24 mouse cellular contexts compared by ENCODE assay signal in the genomic region with DNA sequence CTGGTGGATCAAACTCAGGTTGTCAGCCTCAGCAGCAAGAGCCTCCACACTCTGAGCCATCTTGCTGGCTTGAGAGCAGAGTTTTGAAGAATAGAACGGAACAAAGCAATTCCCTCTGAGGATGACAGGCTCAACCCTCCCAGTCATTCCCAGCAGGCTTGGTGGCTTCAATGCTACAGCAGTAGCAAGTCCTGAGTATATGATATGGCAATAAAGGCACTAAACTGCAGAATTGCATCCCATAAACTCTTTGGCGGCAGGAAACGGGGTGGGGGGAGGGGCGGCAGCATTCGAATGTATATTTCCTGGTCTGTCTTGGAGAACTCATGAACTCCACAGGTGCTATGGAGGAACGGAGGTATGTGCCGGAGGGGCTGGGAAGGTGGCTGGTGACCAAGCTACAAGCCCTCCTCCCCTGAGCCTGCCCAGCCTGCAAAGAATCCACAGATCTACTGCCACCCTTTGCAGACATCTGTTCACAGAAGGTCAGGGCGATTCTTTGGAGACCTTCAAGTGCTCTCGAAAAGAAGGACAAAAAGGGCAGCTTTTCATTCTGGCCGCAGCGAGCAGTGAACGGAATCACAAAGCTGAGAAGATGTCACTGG. TPM values are rescaled to one million over a fixed set of nuclear protein-coding genes. Genes with fewer than 3 reads are reported as not detected.
DNase-seq lines count a peak whose midpoint lies in the region; ATAC-seq and TF ChIP-seq lines count a peak whose summit lies in the region.
"Had no signal": no experiment of that assay in that cellular context is flagged by ENCODE, and none has a peak within 500 bp of the region (broad histone marks: within the 10 kb centered on the region; RNA-seq: fewer than 3 reads in every experiment).

No protein-coding gene starts in this region.

- no peak overlapping the region for H3K9ac ChIP-seq in forebrain, postnatal 0 days
- no peak overlapping the region for H3K9ac ChIP-seq in kidney, embryonic 15.5 days
- H3K9ac ChIP-seq in intestine, embryonic 15.5 days, result peak overlapping the region; percentile 31
- no peak overlapping the region for H3K9ac ChIP-seq in limb, embryonic 12.5 days (replicated peaks)
- H3K9ac ChIP-seq: embryonic facial prominence, embryonic 13.5 days; forebrain, embryonic 13.5 days; hindbrain, embryonic 15.5 days; liver, embryonic 15.5 days; lung, embryonic 15.5 days; midbrain, embryonic 15.5 days; stomach, embryonic 15.5 days had no signal

- peaks cover 14% of the 10 kb centered on the region for H3K36me3 ChIP-seq in forebrain, embryonic 10.5 days (replicated peaks)
- H3K36me3 ChIP-seq in forebrain, postnatal 0 days (ENCODE audit: insufficient read depth), result no peaks in the 10 kb centered on the region
- H3K36me3 ChIP-seq in kidney, embryonic 15.5 days, result no peaks in the 10 kb centered on the region
- no peaks in the 10 kb centered on the region for H3K36me3 ChIP-seq in intestine, embryonic 15.5 days
- H3K36me3 ChIP-seq in limb, embryonic 12.5 days, result no peaks in the 10 kb centered on the region
- H3K36me3 ChIP-seq: embryonic facial prominence, embryonic 13.5 days; hindbrain, embryonic 15.5 days; liver, embryonic 15.5 days; lung, embryonic 15.5 days; midbrain, embryonic 15.5 days; stomach, embryonic 15.5 days had no signal

- H3K4me3 ChIP-seq in forebrain, embryonic 10.5 days, result no peak overlapping the region
- no peak overlapping the region for H3K4me3 ChIP-seq in forebrain, postnatal 0 days (ENCODE audit: low read depth, low read length)
- H3K4me3 ChIP-seq in kidney, embryonic 15.5 days (replicated peaks), result no peak overlapping the region
- H3K4me3 ChIP-seq in intestine, embryonic 15.5 days (replicated peaks), result peak overlapping the region; percentile 23; the same call in 1 of the 2 replicates
- no peak overlapping the region for H3K4me3 ChIP-seq in limb, embryonic 12.5 days (replicated peaks)
- H3K4me3 ChIP-seq: embryonic facial prominence, embryonic 13.5 days; erythroblast, embryonic 14.5 days; forebrain, embryonic 13.5 days; gastrocnemius, adult 2 months; hindbrain, embryonic 15.5 days; liver, embryonic 15.5 days; lung, embryonic 15.5 days; midbrain, embryonic 15.5 days; myocyte; stomach, embryonic 15.5 days had no signal

- no peak for TF ChIP-seq CTCF in forebrain, postnatal 0 days (IDR thresholded peaks at IDR 0.05; ENCODE audit: low read depth)

- DNase-seq in forebrain, embryonic 10.5 days (ENCODE audit: extremely low spot score, low spot score), result no peak
- no peak for DNase-seq in forebrain, postnatal 0 days
- DNase-seq in kidney, postnatal 36 days, result no peak
- DNase-seq in thymus, postnatal 25 days, result no peak
- DNase-seq: cerebellum, adult 11-12 months; gastrocnemius, adult 2 months; kidney, adult 8-10 months; lung, postnatal 4 days; right cerebral cortex, adult 18-20 months; thymus, adult 2 months had no signal

- peaks cover 21% of the 10 kb centered on the region for H3K27me3 ChIP-seq in forebrain, embryonic 10.5 days (ENCODE audit: poor library complexity, severe bottlenecking)
- H3K27me3 ChIP-seq in forebrain, postnatal 0 days (ENCODE audit: insufficient read depth, low read length), result no peaks in the 10 kb centered on the region
- 0 out of 2 replicates have a peak, but pooled peaks cover 5% of the 10 kb centered on the region for H3K27me3 ChIP-seq in kidney, embryonic 15.5 days
- no peaks in the 10 kb centered on the region for H3K27me3 ChIP-seq in intestine, embryonic 15.5 days (replicated peaks)
- H3K27me3 ChIP-seq in limb, embryonic 12.5 days, result no peaks in the 10 kb centered on the region
- H3K27me3 ChIP-seq: embryonic facial prominence, embryonic 13.5 days; forebrain, embryonic 13.5 days; hindbrain, embryonic 15.5 days; liver, embryonic 15.5 days; lung, embryonic 15.5 days; midbrain, embryonic 15.5 days; stomach, embryonic 15.5 days had no signal

- H3K4me2 ChIP-seq in forebrain, postnatal 0 days (ENCODE audit: low read depth), result no peak overlapping the region
- peak overlapping the region; percentile 39; the same call in 1 of the 2 replicates for H3K4me2 ChIP-seq in kidney, embryonic 15.5 days
- peak overlapping the region; percentile 52 for H3K4me2 ChIP-seq in intestine, embryonic 15.5 days (replicated peaks)
- H3K4me2 ChIP-seq in limb, embryonic 12.5 days, result peak overlapping the region; percentile 33
- H3K4me2 ChIP-seq: embryonic facial prominence, embryonic 13.5 days; forebrain, embryonic 13.5 days; hindbrain, embryonic 15.5 days; liver, embryonic 15.5 days; midbrain, embryonic 15.5 days; stomach, embryonic 15.5 days had no signal

- H3K4me1 ChIP-seq in forebrain, embryonic 10.5 days, result peaks cover 25% of the 10 kb centered on the region
- no peaks in the 10 kb centered on the region for H3K4me1 ChIP-seq in forebrain, postnatal 0 days (ENCODE audit: insufficient read depth)
- H3K4me1 ChIP-seq in kidney, embryonic 15.5 days, result peaks cover 15% of the 10 kb centered on the region
- peaks cover 15% of the 10 kb centered on the region; the same call in 1 of the 2 replicates for H3K4me1 ChIP-seq in intestine, embryonic 15.5 days (replicated peaks)
- H3K4me1 ChIP-seq in limb, embryonic 12.5 days (replicated peaks), result peaks cover 15% of the 10 kb centered on the region
- H3K4me1 ChIP-seq: embryonic facial prominence, embryonic 13.5 days; hindbrain, embryonic 15.5 days; liver, embryonic 15.5 days; lung, embryonic 15.5 days; stomach, embryonic 15.5 days had no signal

- no peak for ATAC-seq in forebrain, postnatal 0 days
- 0 out of 2 replicates have a peak, but pooled peaks have one; percentile 26 for ATAC-seq in kidney, embryonic 15.5 days (replicated peaks; ENCODE audit: low FRiP score)
- peak; percentile 89 for ATAC-seq in intestine, embryonic 15.5 days
- peak; percentile 37; the same call in 1 of the 2 replicates for ATAC-seq in limb, embryonic 12.5 days (ENCODE audit: insufficient number of reproducible peaks, insufficient read depth, low FRiP score, low TSS enrichment, low read depth)
- ATAC-seq: CD4-positive, CD25-positive, alpha-beta regulatory T cell, adult 4 months; forebrain, embryonic 13.5 days had no signal

- 71% methylated on average over 12 of the region's 12 CpGs for WGBS in forebrain, embryonic 10.5 days
- 59% methylated on average over 12 of the region's 12 CpGs for WGBS in forebrain, postnatal 0 days
- 19% methylated on average over 12 of the region's 12 CpGs for WGBS in kidney, embryonic 15.5 days
- WGBS in intestine, embryonic 15.5 days, result 34% methylated on average over 12 of the region's 12 CpGs
- whole genome bisulfite sequencing in limb, embryonic 12.5 days, result 30% methylated on average over 12 of the region's 12 CpGs

- H3K9me3 ChIP-seq in forebrain, embryonic 10.5 days, result no peaks in the 10 kb centered on the region
- H3K9me3 ChIP-seq in forebrain, postnatal 0 days (ENCODE audit: low read length), result no peaks in the 10 kb centered on the region
- H3K9me3 ChIP-seq in kidney, embryonic 15.5 days (replicated peaks), result no peaks in the 10 kb centered on the region
- H3K9me3 ChIP-seq in intestine, embryonic 15.5 days, result no peaks in the 10 kb centered on the region
- no peaks in the 10 kb centered on the region for H3K9me3 ChIP-seq in limb, embryonic 12.5 days
- H3K9me3 ChIP-seq: embryonic facial prominence, embryonic 13.5 days; forebrain, embryonic 13.5 days; hindbrain, embryonic 15.5 days; liver, embryonic 15.5 days; lung, embryonic 15.5 days; midbrain, embryonic 15.5 days; stomach, embryonic 15.5 days had no signal

- peak overlapping the region; percentile 58; the same call in 1 of the 2 replicates for H3K27ac ChIP-seq in forebrain, embryonic 10.5 days
- no peak overlapping the region for H3K27ac ChIP-seq in forebrain, postnatal 0 days (ENCODE audit: low read depth, low read length)
- H3K27ac ChIP-seq in kidney, embryonic 15.5 days, result no peak overlapping the region
- H3K27ac ChIP-seq in intestine, embryonic 15.5 days, result peak overlapping the region; percentile 84
- no peak overlapping the region for H3K27ac ChIP-seq in limb, embryonic 12.5 days
- H3K27ac ChIP-seq: embryonic facial prominence, embryonic 13.5 days; forebrain, embryonic 13.5 days; gastrocnemius, adult 2 months; hindbrain, embryonic 15.5 days; liver, embryonic 15.5 days; lung, embryonic 15.5 days; midbrain, embryonic 15.5 days; stomach, embryonic 15.5 days had no signal

RNA-seq across cellular contexts. Expression of a gene that starts 48.3 kb away (rescaled TPM):
- 12.9 and 14.6 TPM in 2 replicates for polyA plus RNA-seq in forebrain, embryonic 10.5 days (2016; fragmentation: Nextera tagmentation; extraction: Ambion mirVana)
- 0.48 and 1.6 TPM in 2 replicates for total RNA-seq in forebrain, postnatal 0 days (2014; rRNA removed)
- polyA plus RNA-seq in forebrain, postnatal 0 days (2015; fragmentation: Nextera tagmentation; extraction: Ambion mirVana), result 0.15 and 0.25 TPM in 2 replicates
- polyA plus RNA-seq in kidney, embryonic 15.5 days (2015; fragmentation: Nextera tagmentation; extraction: Ambion mirVana), result 4.3 and 6.1 TPM in 2 replicates
- polyA plus RNA-seq in intestine, embryonic 15.5 days (2015; fragmentation: Nextera tagmentation; extraction: Ambion mirVana), result 5.1 and 5.7 TPM in 2 replicates
- 6.4 and 8.1 TPM in 2 replicates for polyA plus RNA-seq in limb, embryonic 12.5 days (2016; fragmentation: Nextera tagmentation; extraction: Ambion mirVana)
- total RNA-seq: megakaryocyte-erythroid progenitor cell, adult 5-6 weeks had no signal
- polyA plus RNA-seq: erythroblast, embryonic 14.5 days had no signal

RNA-seq across cellular contexts. Expression of a gene that starts 58.4 kb away (rescaled TPM):
- 63.0 and 67.6 TPM in 2 replicates for polyA plus RNA-seq in forebrain, embryonic 10.5 days (2016; fragmentation: Nextera tagmentation; extraction: Ambion mirVana)
- total RNA-seq in forebrain, postnatal 0 days (2014; rRNA removed), result 18.9 and 26.4 TPM in 2 replicates
- polyA plus RNA-seq in forebrain, postnatal 0 days (2015; fragmentation: Nextera tagmentation; extraction: Ambion mirVana), result 12.2 and 15.4 TPM in 2 replicates
- 44.5 and 46.5 TPM in 2 replicates for polyA plus RNA-seq in kidney, embryonic 15.5 days (2015; fragmentation: Nextera tagmentation; extraction: Ambion mirVana)
- 37.6 and 39.6 TPM in 2 replicates for polyA plus RNA-seq in intestine, embryonic 15.5 days (2015; fragmentation: Nextera tagmentation; extraction: Ambion mirVana)
- polyA plus RNA-seq in limb, embryonic 12.5 days (2016; fragmentation: Nextera tagmentation; extraction: Ambion mirVana), result 75.8 and 76.6 TPM in 2 replicates

Comparison
In these comparisons a context has a peak if more than half of its experiments do, and no peak if none do; other contexts are left out.
1. H3K27ac ChIP-seq: peak in forebrain, embryonic 10.5 days (single experiment) and intestine, embryonic 15.5 days (single experiment); none in forebrain, postnatal 0 days (single experiment), kidney, embryonic 15.5 days (single experiment) and limb, embryonic 12.5 days (single experiment).